Mouse (Mus musculus) liver, embryonic 11.5 days (tissue): Measurements from ENCODE around the gene Ctsa. TPM values are rescaled to one million over a fixed set of nuclear protein-coding genes. Genes with fewer than 3 reads are reported as not detected.

Experiments used
- ATAC-seq: fragments of 200-750 bp; cut with Nextera tagmentation; replicated peaks from 2 replicates; pipeline ENCODE4 v1.8.0; 2017; ENCODE audit warnings: moderate number of reproducible peaks, mild to moderate bottlenecking, moderate TSS enrichment, moderate library complexity; ENCODE audit not compliant: low FRiP score
- DNase-seq: peaks from one replicate; pipeline ENCODE4 v3.0.0-alpha.2; 2017; ENCODE audit warnings: low spot score
- H3K27ac ChIP-seq: fragments of 300-500 bp; sonication (generic); 2 replicates; pipeline ENCODE4 v1.5.1; 2014; ENCODE audit warnings: mild to moderate bottlenecking, low read depth, low read length, control low read depth
- H3K27me3 ChIP-seq: fragments of 300-500 bp; sonication (generic); replicated peaks from 2 replicates; pipeline ENCODE4 v1.6.1; 2014; ENCODE audit warnings: low read length, mixed read lengths; ENCODE audit not compliant: control insufficient read depth, insufficient read depth
- H3K36me3 ChIP-seq: fragments of 300-500 bp; sonication (generic); 2 replicates; pipeline ENCODE4 v1.6.1; 2014; ENCODE audit warnings: mild to moderate bottlenecking, low read length, moderate library complexity, mixed read lengths; ENCODE audit not compliant: control insufficient read depth, insufficient read depth
- H3K4me1 ChIP-seq: fragments of 300-500 bp; sonication (generic); replicated peaks from 2 replicates; pipeline ENCODE4 v1.6.1; 2014; ENCODE audit warnings: low read length, mixed read lengths; ENCODE audit not compliant: control insufficient read depth, insufficient read depth
- H3K4me2 ChIP-seq: fragments of 300-500 bp; sonication (generic); 2 replicates; pipeline ENCODE4 v1.6.1; 2014; ENCODE audit warnings: mild to moderate bottlenecking, control low read depth, moderate library complexity
- H3K4me3 ChIP-seq: fragments of 300-500 bp; sonication (generic); 2 replicates; pipeline ENCODE4 v1.5.1; 2014; ENCODE audit warnings: low read depth, low read length, control low read depth
- H3K9ac ChIP-seq: fragments of 300-500 bp; sonication (generic); 2 replicates; pipeline ENCODE4 v1.6.1; 2014; ENCODE audit warnings: low read depth, low read length, control low read depth
- H3K9me3 ChIP-seq: fragments of 300-500 bp; sonication (generic); 2 replicates; pipeline ENCODE4 v1.6.1; 2016; ENCODE audit warnings: low read length, inconsistent platforms, mixed read lengths; ENCODE audit not compliant: control insufficient read depth
- WGBS: fragments of 180-500 bp; shearing (Covaris S2); extraction: QIAGEN DNeasy Blood & Tissue Kit; methylation state at CpG from one replicate; pipeline ENCODE4 v1.1.7; 2014; 5-methylcytosine and 5-hydroxymethylcytosine counted together
- polyA plus RNA-seq: library from polyadenylated mRNA; unstranded; fragments of >200 nt; fragmentation: Nextera tagmentation; extraction: Ambion mirVana; gene quantifications from 2 replicates; pipeline ENCODE4 v1.2.1, GENCODE M21; 2014

Gene Ctsa
- polyA plus RNA-seq, 1 experiment from 2014 or later = 103 TPM

GRCm38 (mm10) chr2:164815821-164816220 is 16.9 kb upstream of the Ctsa start:
- WGBS = 70% methylated on average over 8 of the region's 8 CpGs
- Histone ChIP-seq H3K4me2 (no peak overlapping the region), H3K36me3 (0 out of 2 replicates have a peak, but pooled peaks cover 3% of the 10 kb centered on the region), H3K27ac (0 out of 2 replicates have a peak overlapping the region, but pooled peaks have one; percentile 57), H3K9me3 (no peaks in the 10 kb centered on the region), H3K27me3 (no peaks in the 10 kb centered on the region), H3K4me3 (no peak overlapping the region), H3K9ac (no peak overlapping the region), H3K4me1 (peaks cover 6% of the 10 kb centered on the region; the same call in 1 of the 2 replicates)
- DNase-seq (no peak), ATAC-seq (peak; percentile 74)

DNA sequence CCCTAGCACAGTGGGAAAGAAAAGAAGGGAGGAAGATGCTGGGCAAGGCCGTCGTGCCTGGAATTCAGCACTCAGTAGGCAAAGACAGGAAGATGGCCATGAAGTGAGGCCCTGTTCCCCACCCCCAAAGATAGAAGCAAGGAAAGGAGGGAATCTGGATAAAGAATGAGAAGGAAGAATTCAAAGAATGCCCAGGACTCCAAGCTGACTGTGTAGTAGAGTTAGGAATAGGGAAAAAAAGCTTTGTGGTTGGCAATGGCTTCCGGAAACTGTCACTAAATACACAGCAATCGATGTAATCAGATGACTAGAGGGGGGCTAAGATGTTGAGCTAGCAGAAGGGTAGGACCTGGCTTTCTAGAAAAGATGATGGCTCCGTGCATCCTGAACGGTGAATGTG is 15.5 kb upstream of the Ctsa start:
- no peak overlapping the region for H3K27ac ChIP-seq
- 80% methylated on average over 6 of the region's 6 CpGs for WGBS
- ATAC-seq = no peak

DNA sequence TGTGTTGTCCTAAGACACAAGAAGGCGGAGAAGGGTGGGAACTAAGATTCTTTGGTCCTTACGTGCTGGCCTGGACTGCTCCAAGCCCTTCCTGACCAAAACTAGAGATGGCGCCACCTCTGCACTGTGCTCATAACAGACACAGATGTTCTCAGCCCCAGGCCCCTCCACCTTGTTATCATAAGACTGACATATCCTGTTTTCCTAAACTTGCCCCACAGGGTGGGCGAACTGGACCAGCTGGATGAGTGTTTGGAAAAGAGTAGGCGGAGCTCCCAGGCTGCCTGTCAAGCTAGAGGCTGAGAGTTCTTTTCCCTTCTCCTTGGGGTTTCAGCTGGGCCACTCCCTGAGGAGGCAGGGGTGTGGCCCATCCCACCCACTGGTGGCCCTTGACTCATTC is 15.0 kb upstream of the Ctsa start:
- Histone ChIP-seq H3K9me3 (no peaks in the 10 kb centered on the region), H3K4me1 (peaks cover 6% of the 10 kb centered on the region; the same call in 1 of the 2 replicates), H3K4me2 (no peak overlapping the region), H3K4me3 (no peak overlapping the region), H3K27me3 (no peaks in the 10 kb centered on the region), H3K9ac (no peak overlapping the region), H3K36me3 (0 out of 2 replicates have a peak, but pooled peaks cover 2% of the 10 kb centered on the region), H3K27ac (0 out of 2 replicates have a peak overlapping the region, but pooled peaks have one; percentile 5)
- 80% methylated on average over 5 of the region's 5 CpGs for WGBS
- DNase-seq = no peak
- no peak for ATAC-seq

More for the DNA sequence above, 15.5 kb upstream of the Ctsa start:
- no peak overlapping the region for H3K9ac ChIP-seq
- H3K27me3 ChIP-seq = no peaks in the 10 kb centered on the region
- DNase-seq = no peak
- no peak overlapping the region for H3K4me2 ChIP-seq
- H3K36me3 ChIP-seq = 0 out of 2 replicates have a peak, but pooled peaks cover 3% of the 10 kb centered on the region
- no peak overlapping the region for H3K4me3 ChIP-seq
- H3K4me1 ChIP-seq = peaks cover 6% of the 10 kb centered on the region; the same call in 1 of the 2 replicates
- no peaks in the 10 kb centered on the region for H3K9me3 ChIP-seq

DNA sequence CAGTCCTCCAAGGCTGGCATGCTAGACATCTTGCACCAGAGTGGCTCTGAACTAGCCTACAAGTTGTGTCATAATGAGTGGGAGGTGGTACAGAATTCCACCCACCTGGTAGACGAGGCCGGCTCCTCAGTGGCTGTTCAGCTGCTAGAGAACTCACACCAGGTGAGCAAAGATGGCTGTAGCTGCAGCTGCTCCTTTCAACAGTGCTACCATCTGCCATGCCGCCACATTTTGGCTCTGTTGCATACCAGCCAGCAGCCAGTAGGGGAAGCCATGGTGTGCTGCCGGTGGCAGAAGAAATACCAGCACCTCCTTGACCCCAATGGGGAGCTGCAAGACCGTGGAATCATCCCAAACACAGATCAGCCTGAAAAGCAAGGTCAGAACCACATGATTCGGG is 11.6 kb upstream of the Ctsa start:
- Histone ChIP-seq H3K36me3 (peaks cover 10% of the 10 kb centered on the region), H3K9me3 (no peaks in the 10 kb centered on the region), H3K4me2 (no peak overlapping the region), H3K4me1 (peaks cover 7% of the 10 kb centered on the region), H3K4me3 (no peak overlapping the region), H3K27ac (no peak overlapping the region), H3K27me3 (no peaks in the 10 kb centered on the region), H3K9ac (no peak overlapping the region)
- ATAC-seq = no peak
- 87% methylated on average over 6 of the region's 6 CpGs for WGBS
- no peak for DNase-seq

GRCm38 (mm10) chr2:164822636-164823165 is 10.0 kb upstream of the Ctsa start, which contains the start of gene Zswim1:
Gene Zswim1, plus strand, starts transcription at chr2:164822686.
- Histone ChIP-seq H3K36me3 (peaks cover 16% of the 10 kb centered on the region), H3K27me3 (no peaks in the 10 kb centered on the region), H3K4me3 (peak within 1 kb of the TSS; percentile 77), H3K4me2 (peak within 1 kb of the TSS; percentile 79), H3K4me1 (peaks cover 8% of the 10 kb centered on the region), H3K9ac (peak within 1 kb of the TSS; percentile 75), H3K9me3 (no peaks in the 10 kb centered on the region), H3K27ac (peak within 1 kb of the TSS; percentile 57; the same call in 1 of the 2 replicates)
- WGBS = 2% methylated on average over 32 of the region's 32 CpGs
- ATAC-seq (peak; percentile 99), DNase-seq (peak; percentile 99)

- 2% methylated on average over 10 of the region's 10 CpGs for WGBS
- H3K4me2 ChIP-seq = peak overlapping the region; percentile 79
- peak overlapping the region; percentile 77 for H3K4me3 ChIP-seq
- H3K9me3 ChIP-seq = no peaks in the 10 kb centered on the region
- H3K27me3 ChIP-seq = no peaks in the 10 kb centered on the region
- peak overlapping the region; percentile 75 for H3K9ac ChIP-seq
- H3K36me3 ChIP-seq = peaks cover 16% of the 10 kb centered on the region
- H3K4me1 ChIP-seq = peaks cover 5% of the 10 kb centered on the region; the same call in 1 of the 2 replicates
- ATAC-seq (peak; percentile 70), DNase-seq (no peak)
- peak overlapping the region; percentile 57; the same call in 1 of the 2 replicates for H3K27ac ChIP-seq
Measured at GRCm38 (mm10) chr2:164823181-164823585, 9.5 kb upstream of the Ctsa start.

DNA sequence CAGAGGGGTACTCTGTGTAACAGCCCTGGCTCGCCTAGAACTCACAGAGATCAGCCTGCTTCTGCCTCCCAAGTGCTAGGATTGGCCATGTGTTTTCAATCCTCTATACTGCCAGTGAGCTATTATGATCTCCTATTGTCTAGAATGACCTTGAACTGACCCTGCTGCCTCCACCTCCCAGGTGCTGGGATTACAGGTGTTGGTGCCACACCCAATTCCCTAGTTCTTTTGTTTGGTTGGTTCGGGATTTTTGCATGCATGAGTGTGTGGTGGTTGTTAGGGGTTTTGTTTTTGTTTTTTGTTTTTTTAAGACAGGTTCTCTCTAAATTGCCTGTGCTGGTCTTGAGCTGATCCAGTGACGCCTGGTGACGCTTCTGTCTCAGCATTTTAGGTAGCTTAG is 8.7 kb upstream of the Ctsa start:
- Histone ChIP-seq H3K27ac (no peak overlapping the region), H3K9me3 (no peaks in the 10 kb centered on the region), H3K4me1 (peaks cover 5% of the 10 kb centered on the region; the same call in 1 of the 2 replicates), H3K27me3 (no peaks in the 10 kb centered on the region), H3K9ac (no peak overlapping the region), H3K36me3 (peaks cover 16% of the 10 kb centered on the region), H3K4me3 (peak overlapping the region; percentile 77; the same call in 1 of the 2 replicates), H3K4me2 (peak overlapping the region; percentile 79)
- WGBS = 89% methylated on average over 4 of the region's 4 CpGs
- ATAC-seq (no peak), DNase-seq (no peak)

- H3K4me3 ChIP-seq = no peak overlapping the region
- no peak overlapping the region for H3K4me2 ChIP-seq
- no peak overlapping the region for H3K27ac ChIP-seq
- WGBS = 95% methylated on average over 17 of the region's 17 CpGs
- H3K27me3 ChIP-seq = no peaks in the 10 kb centered on the region
- H3K9me3 ChIP-seq = no peaks in the 10 kb centered on the region
- no peak overlapping the region for H3K9ac ChIP-seq
- H3K36me3 ChIP-seq = peaks cover 16% of the 10 kb centered on the region
- ATAC-seq = no peak
- no peak for DNase-seq
- H3K4me1 ChIP-seq = peaks cover 5% of the 10 kb centered on the region; the same call in 1 of the 2 replicates
Measured at GRCm38 (mm10) chr2:164825521-164825920, 7.2 kb upstream of the Ctsa start.
